Mouse (Mus musculus) midbrain, embryonic 10.5 days (tissue): ENCODE data around the gene Kcnq1. TPM values are rescaled to one million over a fixed set of nuclear protein-coding genes. Genes with fewer than 3 reads are reported as not detected.

ENCODE experiments used
- DNase-seq: peaks from one replicate; pipeline ENCODE4 v3.0.0-alpha.2; 2017; ENCODE audit warnings: low spot score
- H3K27ac ChIP-seq: fragments of 300-500 bp; sonication (generic); replicated peaks from 2 replicates; pipeline ENCODE4 v1.5.1; 2016; ENCODE audit warnings: mild to moderate bottlenecking
- H3K27me3 ChIP-seq: fragments of 300-500 bp; sonication (generic); 2 replicates; pipeline ENCODE4 v1.6.1; 2016; ENCODE audit warnings: low read depth, mild to moderate bottlenecking; ENCODE audit not compliant: poor library complexity, severe bottlenecking
- H3K36me3 ChIP-seq: fragments of 300-500 bp; sonication (generic); 2 replicates; pipeline ENCODE4 v1.6.1; 2016; ENCODE audit warnings: mild to moderate bottlenecking, moderate library complexity
- H3K4me1 ChIP-seq: fragments of 300-500 bp; sonication (generic); 2 replicates; pipeline ENCODE4 v1.6.1; 2016
- H3K4me3 ChIP-seq: fragments of 300-500 bp; sonication (generic); 2 replicates; pipeline ENCODE4 v1.5.1; 2016; ENCODE audit warnings: mild to moderate bottlenecking, moderate library complexity
- H3K9me3 ChIP-seq: fragments of 300-500 bp; sonication (generic); replicated peaks from 2 replicates; pipeline ENCODE4 v1.6.1; 2016; ENCODE audit warnings: mild to moderate bottlenecking
- WGBS: fragments of 180-500 bp; shearing (Covaris S2); methylation state at CpG from one replicate; pipeline ENCODE4 v1.1.7; 2016; 5-methylcytosine and 5-hydroxymethylcytosine counted together
- polyA plus RNA-seq: library from polyadenylated mRNA; unstranded; fragments of >200 nt; fragmentation: Nextera tagmentation; extraction: Ambion mirVana; gene quantifications from 2 replicates; pipeline ENCODE4 v1.2.1, GENCODE M21; 2016

Gene Kcnq1
- polyA plus RNA-seq, 1 experiment from 2014 or later, result 0.69 TPM

GRCm38 (mm10) chr7:143095554-143095907 lies 10.6 kb upstream of the Kcnq1 start:
- 68% methylated on average over 1 of the region's 1 CpGs for WGBS

GRCm38 (mm10) chr7:143100759-143101158 lies 5.4 kb upstream of the Kcnq1 start:
- Histone ChIP-seq H3K27ac (no peak overlapping the region), H3K27me3 (peaks cover 42% of the 10 kb centered on the region), H3K4me1 (no peaks in the 10 kb centered on the region), H3K4me3 (no peak overlapping the region), H3K36me3 (no peaks in the 10 kb centered on the region), H3K9me3 (no peaks in the 10 kb centered on the region)
- WGBS, result 80% methylated on average over 4 of the region's 4 CpGs
- no peak for DNase-seq

More at GRCm38 (mm10) chr7:143095554-143095907, 10.6 kb upstream of the Kcnq1 start:
- no peaks in the 10 kb centered on the region for H3K36me3 ChIP-seq
- no peak for DNase-seq
- H3K27ac ChIP-seq, result no peak overlapping the region
- H3K27me3 ChIP-seq, result peaks cover 15% of the 10 kb centered on the region; the same call in 1 of the 2 replicates
- H3K4me3 ChIP-seq, result no peak overlapping the region
- H3K4me1 ChIP-seq, result no peaks in the 10 kb centered on the region
- no peaks in the 10 kb centered on the region for H3K9me3 ChIP-seq

- Histone ChIP-seq H3K4me3 (no peak overlapping the region), H3K27me3 (peaks cover 75% of the 10 kb centered on the region), H3K9me3 (no peaks in the 10 kb centered on the region), H3K27ac (no peak overlapping the region), H3K4me1 (peaks cover 28% of the 10 kb centered on the region), H3K36me3 (no peaks in the 10 kb centered on the region)
- 76% methylated on average over 11 of the region's 11 CpGs for WGBS
- no peak for DNase-seq
These were observed 784 bp upstream of the Kcnq1 start for GRCm38 (mm10) chr7:143105258-143105897.

GRCm38 (mm10) chr7:143106672-143107465 lies 707 bp downstream of the Kcnq1 start:
- Histone ChIP-seq H3K36me3 (no peaks in the 10 kb centered on the region), H3K27ac (no peak overlapping the region; the same call in 1 of the 2 replicates), H3K4me1 (peaks cover 28% of the 10 kb centered on the region), H3K4me3 (peak overlapping the region; percentile 52), H3K9me3 (no peaks in the 10 kb centered on the region), H3K27me3 (peaks cover 72% of the 10 kb centered on the region)
- DNase-seq, result peak; percentile 26
- WGBS, result 7% methylated on average over 57 of the region's 57 CpGs

GRCm38 (mm10) chr7:143108200-143108599 lies 2.0 kb downstream of the Kcnq1 start:
- H3K36me3 ChIP-seq, result no peaks in the 10 kb centered on the region
- H3K4me3 ChIP-seq, result no peak overlapping the region
- H3K4me1 ChIP-seq, result peaks cover 28% of the 10 kb centered on the region
- peaks cover 65% of the 10 kb centered on the region for H3K27me3 ChIP-seq
- no peak overlapping the region for H3K27ac ChIP-seq
- WGBS, result 46% methylated on average over 5 of the region's 5 CpGs
- no peak for DNase-seq
- H3K9me3 ChIP-seq, result no peaks in the 10 kb centered on the region

GRCm38 (mm10) chr7:143108996-143109660 lies 3.0 kb downstream of the Kcnq1 start:
- 34% methylated on average over 3 of the region's 3 CpGs for WGBS
- Histone ChIP-seq H3K9me3 (no peaks in the 10 kb centered on the region), H3K36me3 (no peaks in the 10 kb centered on the region), H3K27ac (no peak overlapping the region), H3K4me1 (peaks cover 28% of the 10 kb centered on the region), H3K4me3 (no peak overlapping the region), H3K27me3 (peaks cover 59% of the 10 kb centered on the region)
- DNase-seq, result no peak

GRCm38 (mm10) chr7:143109696-143110095 lies 3.5 kb downstream of the Kcnq1 start:
- H3K4me1 ChIP-seq, result peaks cover 28% of the 10 kb centered on the region
- peak overlapping the region; percentile 17; the same call in 1 of the 2 replicates for H3K27ac ChIP-seq
- H3K9me3 ChIP-seq, result no peaks in the 10 kb centered on the region
- no peak for DNase-seq
- peaks cover 53% of the 10 kb centered on the region for H3K27me3 ChIP-seq
- no peaks in the 10 kb centered on the region for H3K36me3 ChIP-seq
- WGBS, result 56% methylated on average over 3 of the region's 3 CpGs
- 0 out of 2 replicates have a peak overlapping the region, but pooled peaks have one; percentile 11 for H3K4me3 ChIP-seq

- no peak for DNase-seq
- peaks cover 42% of the 10 kb centered on the region for H3K27me3 ChIP-seq
- no peaks in the 10 kb centered on the region; the same call in 1 of the 2 replicates for H3K9me3 ChIP-seq
- H3K27ac ChIP-seq, result no peak overlapping the region
- H3K4me3 ChIP-seq, result no peak overlapping the region
- 63% methylated on average over 1 of the region's 1 CpGs for WGBS
- H3K4me1 ChIP-seq, result peaks cover 28% of the 10 kb centered on the region
- H3K36me3 ChIP-seq, result no peaks in the 10 kb centered on the region
These were observed 4.6 kb downstream of the Kcnq1 start for GRCm38 (mm10) chr7:143110803-143111202.

- WGBS, result 66% methylated on average over 4 of the region's 4 CpGs
- H3K27me3 ChIP-seq, result peaks cover 33% of the 10 kb centered on the region
- H3K9me3 ChIP-seq, result no peaks in the 10 kb centered on the region; the same call in 1 of the 2 replicates
- DNase-seq, result no peak
- no peaks in the 10 kb centered on the region for H3K36me3 ChIP-seq
- no peak overlapping the region for H3K27ac ChIP-seq
- no peak overlapping the region for H3K4me3 ChIP-seq
- H3K4me1 ChIP-seq, result peaks cover 27% of the 10 kb centered on the region
These were observed 5.6 kb downstream of the Kcnq1 start for GRCm38 (mm10) chr7:143111719-143112118.

- Histone ChIP-seq H3K27me3 (peaks cover 26% of the 10 kb centered on the region), H3K9me3 (no peaks in the 10 kb centered on the region; the same call in 1 of the 2 replicates), H3K4me3 (no peak overlapping the region), H3K36me3 (no peaks in the 10 kb centered on the region), H3K4me1 (peaks cover 20% of the 10 kb centered on the region), H3K27ac (no peak overlapping the region)
- no peak for DNase-seq
- 41% methylated on average over 1 of the region's 1 CpGs for WGBS
These were observed 6.2 kb downstream of the Kcnq1 start for GRCm38 (mm10) chr7:143112395-143112794.

GRCm38 (mm10) chr7:143114773-143115172 lies 8.6 kb downstream of the Kcnq1 start:
- Histone ChIP-seq H3K36me3 (no peaks in the 10 kb centered on the region), H3K27ac (no peak overlapping the region), H3K9me3 (no peaks in the 10 kb centered on the region; the same call in 1 of the 2 replicates), H3K27me3 (peaks cover 2% of the 10 kb centered on the region), H3K4me3 (no peak overlapping the region), H3K4me1 (peaks cover 11% of the 10 kb centered on the region)
- DNase-seq, result no peak

GRCm38 (mm10) chr7:143116521-143116920 lies 10.4 kb downstream of the Kcnq1 start:
- Histone ChIP-seq H3K4me1 (peaks cover 14% of the 10 kb centered on the region), H3K4me3 (no peak overlapping the region), H3K9me3 (no peaks in the 10 kb centered on the region; the same call in 1 of the 2 replicates), H3K36me3 (no peaks in the 10 kb centered on the region), H3K27ac (no peak overlapping the region), H3K27me3 (no peaks in the 10 kb centered on the region)
- WGBS, result 87% methylated on average over 5 of the region's 5 CpGs
- DNase-seq, result no peak
